Mouse (Mus musculus) G1E (cell line): ENCODE results near the gene Gdpd3.

Experiments
- CTCF ChIP-seq: IDR thresholded peaks from 2 replicates; pipeline ENCODE4 v1.5.1; 2012; ENCODE audit warnings: low read depth, low read length, inconsistent platforms, mixed read lengths
- GATA1 ChIP-seq: IDR thresholded peaks from 2 replicates; pipeline ENCODE4 v1.6.1; 2012; ENCODE audit warnings: borderline replicate concordance, low read length, inconsistent platforms, mixed read lengths
- POLR2AphosphoS5 ChIP-seq: IDR thresholded peaks from 2 replicates; pipeline ENCODE4 v1.6.1; 2012; ENCODE audit warnings: low read depth, low read length, inconsistent platforms; ENCODE audit not compliant: insufficient replicate concordance
- TAL1 ChIP-seq: conservative IDR thresholded peaks from 2 replicates; pipeline ENCODE4 v1.6.1; 2012; ENCODE audit warnings: low read depth, low read length, inconsistent platforms, mixed read lengths

DNA sequence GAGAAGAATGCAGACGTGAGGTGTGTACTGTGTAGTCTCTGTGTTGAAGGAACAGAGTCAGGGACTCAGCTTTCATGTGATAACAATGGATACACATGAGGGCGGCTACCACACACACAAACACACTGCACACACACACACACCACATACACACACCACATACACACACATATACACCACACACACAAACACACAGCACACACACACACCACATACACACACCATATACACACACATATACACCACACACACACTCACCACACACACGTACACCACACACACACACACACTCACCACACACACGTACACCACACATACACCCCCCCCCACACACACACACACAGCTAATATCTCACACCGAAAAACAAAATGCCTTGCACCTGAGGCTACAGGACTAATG lies 24.7 kb upstream of the Gdpd3 start:
- TF ChIP-seq TAL1 (no peak), CTCF (no peak), POLR2AphosphoS5 (no peak), GATA1 (no peak)
